Mouse (Mus musculus) CH12F3 (cell line): ENCODE results near the gene Pls1.

Experiments
- in situ Hi-C: fragments of 300-500 bp; cut with MboI; formaldehyde crosslinking; loops from 2 replicates; pipeline ENCODE4 v1.14.3; 2020; ENCODE audit warnings: low sequenced_read_pairs

Pls1 gene

DNA sequence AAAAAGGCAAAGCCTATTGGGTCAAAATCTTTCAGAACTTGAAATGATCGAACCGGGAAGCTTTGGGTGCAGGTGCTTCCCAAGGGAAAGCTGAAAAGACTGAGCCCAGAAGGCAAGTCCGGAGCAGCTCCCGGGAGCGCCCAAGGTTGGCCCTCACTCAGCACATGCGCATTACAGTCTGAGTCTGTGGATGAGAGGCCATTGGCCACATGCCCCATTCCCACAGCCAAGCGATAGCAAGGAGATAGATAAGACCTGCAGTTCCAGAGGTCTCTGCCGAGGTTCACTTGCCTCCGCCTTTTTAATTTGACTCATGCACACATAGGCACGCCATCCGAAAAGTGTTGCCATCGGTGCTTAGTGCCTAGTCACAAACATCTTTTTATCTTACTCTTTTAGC, 39.7 kb downstream of the Pls1 start:
- in situ Hi-C loops = no loop called here

GRCm38 (mm10) chr9:95803783-95804182, 41.3 kb downstream of the Pls1 start:
- in situ Hi-C loops = no loop called here

GRCm38 (mm10) chr9:95801610-95802451, 43.3 kb downstream of the Pls1 start:
- in situ Hi-C loops = no loop called here

GRCm38 (mm10) chr9:95796323-95796722, 48.8 kb downstream of the Pls1 start:
- in situ Hi-C loops = no loop called here

GRCm38 (mm10) chr9:95795844-95796243, 49.3 kb downstream of the Pls1 start:
- in situ Hi-C loops = no loop called here

- in situ Hi-C loops = no loop called here
Measured at GRCm38 (mm10) chr9:95795077-95795784, 49.9 kb downstream of the Pls1 start.

DNA sequence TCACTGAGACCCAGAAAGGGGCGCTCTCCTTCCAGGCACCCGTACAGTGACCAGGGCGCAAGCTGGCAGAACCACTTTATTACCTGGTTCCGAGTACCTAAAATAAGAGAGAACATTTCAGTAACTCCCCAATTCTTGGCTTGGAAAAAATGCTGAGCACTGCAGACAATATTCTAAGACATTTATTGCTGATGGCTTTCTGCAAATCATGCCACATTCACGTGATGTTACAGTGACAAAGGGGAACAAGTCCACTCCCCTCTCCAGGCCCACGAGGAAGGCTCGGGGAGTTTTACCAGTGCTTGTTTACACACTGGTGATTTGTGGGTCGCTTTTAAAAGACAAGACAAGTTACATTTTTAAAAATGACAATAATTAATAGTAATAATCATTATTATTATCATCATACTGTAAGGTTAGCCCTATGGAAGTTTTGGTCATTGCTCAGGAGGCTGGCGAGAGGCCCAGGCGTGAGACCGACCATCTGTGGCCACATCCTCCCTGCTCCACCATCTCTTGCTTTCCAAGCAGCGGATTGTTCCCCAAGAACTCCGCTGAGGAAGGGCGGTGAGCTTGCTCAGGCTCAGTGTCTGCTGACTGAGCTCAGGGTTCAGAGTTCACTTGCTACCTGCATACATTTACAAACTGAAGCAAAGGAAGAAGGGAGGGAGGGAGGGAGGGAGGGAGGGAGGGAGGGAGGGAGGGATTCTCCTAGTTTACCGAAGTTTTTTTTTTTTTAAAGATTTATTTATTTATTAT, 50.9 kb downstream of the Pls1 start:
- in situ Hi-C loops = no loop called here

- in situ Hi-C loops = no loop called here
Measured at GRCm38 (mm10) chr9:95784888-95785511, 60.1 kb downstream of the Pls1 start.

GRCm38 (mm10) chr9:95783646-95784293, 61.3 kb downstream of the Pls1 start:
- in situ Hi-C loops = no loop called here

GRCm38 (mm10) chr9:95771671-95772070, 73.4 kb downstream of the Pls1 start:
- in situ Hi-C loops = no loop called here

GRCm38 (mm10) chr9:95763218-95763617, 81.9 kb downstream of the Pls1 start:
- in situ Hi-C loops = no loop called here

- in situ Hi-C loops = no loop called here
Measured at GRCm38 (mm10) chr9:95762228-95762627, 82.9 kb downstream of the Pls1 start.

GRCm38 (mm10) chr9:95761381-95761780, 83.7 kb downstream of the Pls1 start:
- in situ Hi-C loops = no loop called here

- in situ Hi-C loops = no loop called here
Measured at GRCm38 (mm10) chr9:95750746-95751145, 94.4 kb downstream of the Pls1 start.

- in situ Hi-C loops = no loop called here
Measured at GRCm38 (mm10) chr9:95750037-95750511, 95.0 kb downstream of the Pls1 start, which contains the start of gene Trpc1. Trpc1 (minus strand) TSS chr9:95750375.

DNA sequence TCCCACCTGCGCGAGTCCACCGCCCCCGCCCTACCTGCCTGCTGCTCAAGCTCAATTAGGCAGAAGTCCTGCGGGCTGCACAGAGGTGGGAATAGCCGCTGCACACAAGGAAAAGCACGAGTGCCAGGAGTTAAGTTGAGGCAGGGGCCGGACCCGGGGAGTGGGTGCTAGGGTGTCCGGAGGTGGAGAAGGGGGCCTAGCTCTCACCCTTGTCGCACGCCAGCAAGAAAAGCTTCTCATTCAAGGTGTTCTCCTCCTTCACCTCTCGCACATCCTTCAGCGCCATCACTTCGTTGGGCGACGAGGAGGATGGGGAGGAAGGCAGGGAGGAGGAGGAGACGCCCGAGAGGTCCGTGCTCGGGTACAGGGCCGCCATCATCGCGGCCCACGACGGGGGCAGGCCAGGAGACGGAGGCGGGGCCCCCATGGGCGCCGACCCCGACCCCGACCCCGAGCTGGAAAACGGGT, 95.6 kb downstream of the Pls1 start:
- in situ Hi-C loops = no loop called here

DNA sequence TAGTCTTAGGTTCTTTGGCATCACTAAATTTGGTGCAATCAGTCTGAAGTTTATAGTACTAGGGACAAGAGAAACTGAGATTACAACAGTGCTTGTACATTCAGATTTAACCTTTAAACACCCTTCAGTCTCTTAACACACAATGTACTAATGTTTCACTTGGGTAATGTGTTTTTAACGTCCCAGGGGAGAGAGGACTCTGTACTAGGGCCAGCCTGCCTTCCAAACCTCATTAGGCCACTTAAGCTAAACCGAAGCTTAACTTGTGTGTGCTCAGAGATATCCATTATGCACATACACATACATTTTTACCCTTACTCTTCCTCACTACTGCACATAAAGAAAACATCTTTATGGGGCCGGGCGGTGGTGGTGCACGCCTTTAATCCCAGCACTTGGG, 97.8 kb downstream of the Pls1 start:
- in situ Hi-C loops = no loop called here

DNA sequence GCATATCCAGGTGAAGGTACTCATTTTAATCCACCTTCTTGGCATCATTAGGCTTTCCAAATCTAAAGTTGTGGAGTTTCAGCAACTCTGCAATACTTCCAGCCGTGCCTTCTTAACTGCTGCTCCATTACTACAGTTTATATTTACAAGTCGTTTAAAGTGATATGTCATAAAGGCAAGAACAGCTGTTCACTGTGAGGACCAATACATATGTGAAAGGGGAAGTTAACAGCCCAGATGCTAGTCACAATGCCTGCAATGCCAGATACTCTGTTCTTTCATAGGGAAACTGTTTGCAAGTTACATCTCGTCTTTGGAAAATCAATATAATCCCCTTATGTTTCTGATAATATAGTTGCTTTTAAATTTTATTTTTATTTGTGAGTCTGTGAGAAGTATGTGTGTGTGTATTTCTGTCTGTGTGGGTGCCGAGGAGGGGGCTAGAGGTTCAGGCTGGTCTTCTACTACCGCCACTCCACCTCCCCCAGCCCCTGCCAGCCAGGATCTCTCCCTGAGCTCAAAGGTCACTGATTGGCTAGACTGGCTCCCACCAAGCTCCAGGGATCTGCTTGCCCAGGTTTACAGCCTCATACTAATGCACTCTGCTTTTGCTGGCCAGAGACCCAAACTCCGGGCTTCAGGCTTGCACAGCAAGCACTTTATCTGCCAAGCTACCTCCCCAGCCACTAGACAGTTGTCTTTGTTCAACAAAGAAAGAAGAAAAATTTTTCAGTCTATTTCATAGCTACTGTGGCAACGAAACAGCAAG, 100.1 kb downstream of the Pls1 start:
- in situ Hi-C loops = no loop called here

GRCm38 (mm10) chr9:95736238-95736637, 108.9 kb downstream of the Pls1 start:
- in situ Hi-C loops = no loop called here
